Mouse (Mus musculus) liver, adult 2 months (tissue): Measurements from ENCODE around the gene Slc43a2.

Experiments
- CTCF ChIP-seq: fragments of 200-500 bp; IDR thresholded peaks from 2 replicates; pipeline ENCODE4 v1.5.1; 2011; ENCODE audit warnings: low read depth, low read length, control low read depth
- POLR2A ChIP-seq: fragments of 200-500 bp; IDR thresholded peaks from 2 replicates; pipeline ENCODE4 v1.6.1; 2011; ENCODE audit warnings: low read length, control low read depth; ENCODE audit not compliant: insufficient read depth; ENCODE audit errors: extremely low read depth

- TF ChIP-seq CTCF (no peak), POLR2A (no peak)
Observed at GRCm38 (mm10) chr11:75486192-75486591, 45.3 kb upstream of the Slc43a2 start.
